Mouse (Mus musculus) olfactory bulb, adult 2 months (tissue): ENCODE data around the gene Cyp2c23. TPM values are rescaled to one million over a fixed set of nuclear protein-coding genes. Genes with fewer than 3 reads are reported as not detected.

ENCODE experiments used
- H3K27ac ChIP-seq: fragments of 200-500 bp; 2 replicates; pipeline ENCODE4 v1.5.1; 2012; ENCODE audit warnings: low read depth, low read length; ENCODE audit not compliant: insufficient read depth
- H3K4me1 ChIP-seq: fragments of 200-500 bp; 2 replicates; pipeline ENCODE4 v1.6.1; 2012; ENCODE audit warnings: low read length; ENCODE audit not compliant: control insufficient read depth, insufficient read depth
- H3K4me3 ChIP-seq: fragments of 200-500 bp; 2 replicates; pipeline ENCODE4 v1.5.1; 2012; ENCODE audit warnings: mild to moderate bottlenecking, low read depth, low read length, moderate library complexity; ENCODE audit not compliant: insufficient read depth
- CTCF ChIP-seq: fragments of 200-500 bp; IDR thresholded peaks from 2 replicates; pipeline ENCODE4 v1.5.1; 2012; ENCODE audit warnings: low read depth, mild to moderate bottlenecking, low read length, moderate library complexity; ENCODE audit not compliant: insufficient read depth
- POLR2A ChIP-seq: fragments of 200-500 bp; IDR thresholded peaks from 2 replicates; pipeline ENCODE4 v1.6.1; 2012; ENCODE audit warnings: mild to moderate bottlenecking, low read depth, low read length, moderate library complexity; ENCODE audit not compliant: insufficient read depth
- WGBS: fragments of 180-500 bp; shearing (Covaris S2); methylation state at CpG from one replicate; pipeline ENCODE4 v1.1.7; 2018; 5-methylcytosine and 5-hydroxymethylcytosine counted together
- polyA plus RNA-seq: library from polyadenylated mRNA; stranded (reverse); fragments of >200 nt; gene quantifications from 2 replicates; pipeline ENCODE4 v1.2.4, GENCODE M21; 2012; ENCODE audit warnings: low replicate concordance; ENCODE audit not compliant: missing spikeins, insufficient read depth, insufficient read length

Cyp2c23 gene
- polyA plus RNA-seq, 1 experiment: not detected

DNA sequence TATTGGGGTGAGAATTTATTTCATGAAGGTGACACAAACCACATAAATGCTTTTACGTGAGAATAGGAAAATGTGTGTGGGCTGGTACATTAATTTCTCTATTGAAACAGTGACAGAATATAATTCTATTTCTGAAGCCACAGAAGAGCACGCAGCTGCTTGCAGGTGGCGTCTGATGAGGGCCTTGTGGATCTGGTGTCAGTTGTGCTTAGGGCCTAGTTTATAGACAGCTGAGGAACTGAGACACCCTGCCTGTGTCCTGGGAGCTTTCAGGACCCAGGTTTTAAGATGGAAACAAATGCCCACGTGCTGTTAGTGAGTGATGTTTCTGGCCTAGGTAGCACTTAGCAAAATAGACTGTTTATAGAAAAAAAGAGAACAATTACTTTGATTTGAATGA is 24.0 kb downstream of the Cyp2c23 start:
- H3K27ac ChIP-seq: no peak overlapping the region
- TF ChIP-seq POLR2A (no peak), CTCF (no peak)
- H3K4me3 ChIP-seq: no peak overlapping the region
- H3K4me1 ChIP-seq: no peaks in the 10 kb centered on the region
- WGBS: 76% methylated on average over 4 of the region's 4 CpGs

DNA sequence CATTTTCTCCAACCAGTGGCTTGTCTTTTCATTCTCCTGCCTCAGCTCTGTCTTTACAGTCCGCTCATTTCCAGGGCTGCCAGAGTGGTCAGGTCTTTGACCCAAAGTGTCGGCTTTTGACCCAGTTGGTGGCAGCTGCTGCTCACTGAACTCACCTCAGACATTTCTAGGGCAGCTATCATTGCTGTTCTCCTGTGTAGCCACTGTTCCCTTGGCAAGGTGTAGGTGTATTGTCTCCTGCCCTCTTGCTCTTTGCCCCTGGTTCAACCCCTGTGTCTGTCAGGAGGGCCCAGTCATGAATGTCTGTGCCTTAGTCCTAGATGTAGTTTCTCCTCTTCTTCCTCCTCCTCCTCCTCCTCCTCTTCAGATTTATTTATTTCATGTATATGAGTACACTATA is 24.7 kb downstream of the Cyp2c23 start:
- WGBS: 89% methylated on average over 2 of the region's 2 CpGs
- Histone ChIP-seq H3K4me3 (no peak overlapping the region), H3K4me1 (no peaks in the 10 kb centered on the region), H3K27ac (no peak overlapping the region)
- TF ChIP-seq POLR2A (no peak), CTCF (no peak)

DNA sequence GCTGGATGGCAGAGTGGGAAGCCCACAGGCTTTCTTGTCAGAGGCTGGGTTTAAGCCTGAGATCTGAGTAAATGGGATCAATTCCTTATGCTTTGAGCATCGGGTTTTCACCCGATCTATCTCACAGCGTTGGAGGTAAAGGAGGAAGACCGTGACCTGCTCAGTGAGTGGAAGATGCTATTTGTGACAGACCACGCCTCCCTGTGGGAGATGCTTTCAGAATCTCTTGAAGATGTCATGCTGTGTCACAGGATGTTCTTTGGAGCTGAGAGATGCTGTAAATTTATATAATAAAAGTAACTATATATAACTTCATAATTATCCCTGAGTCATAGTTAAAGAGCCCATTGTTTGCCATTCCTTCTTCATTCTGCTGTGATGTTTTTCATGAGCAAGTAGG is 28.3 kb downstream of the Cyp2c23 start:
- no peaks in the 10 kb centered on the region for H3K4me1 ChIP-seq
- no peak for TF ChIP-seq POLR2A
- no peak for TF ChIP-seq CTCF
- no peak overlapping the region for H3K4me3 ChIP-seq
- WGBS: 56% methylated on average over 5 of the region's 5 CpGs
- H3K27ac ChIP-seq: no peak overlapping the region

DNA sequence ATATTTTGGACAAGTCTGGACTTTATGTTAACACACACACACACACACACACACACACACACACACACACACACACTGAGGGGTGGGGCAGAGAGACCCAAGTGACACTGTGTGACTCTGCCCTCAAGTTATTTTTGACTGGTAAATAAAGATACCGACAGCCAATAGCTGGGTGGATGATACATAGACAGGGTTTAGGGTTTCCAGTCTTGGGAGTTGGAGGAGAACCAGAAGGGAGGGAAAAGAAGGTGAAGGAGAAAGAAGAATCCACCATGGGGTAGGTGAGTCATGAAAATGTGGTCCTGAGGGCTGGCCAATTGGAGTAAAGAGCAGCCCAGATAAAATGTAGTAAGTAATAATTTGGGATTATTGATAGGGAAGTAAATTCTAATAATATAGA is 28.9 kb downstream of the Cyp2c23 start:
- 79% methylated on average over 1 of the region's 1 CpGs for WGBS
- Histone ChIP-seq H3K4me3 (no peak overlapping the region), H3K4me1 (no peaks in the 10 kb centered on the region), H3K27ac (no peak overlapping the region)
- TF ChIP-seq CTCF (no peak), POLR2A (no peak)

DNA sequence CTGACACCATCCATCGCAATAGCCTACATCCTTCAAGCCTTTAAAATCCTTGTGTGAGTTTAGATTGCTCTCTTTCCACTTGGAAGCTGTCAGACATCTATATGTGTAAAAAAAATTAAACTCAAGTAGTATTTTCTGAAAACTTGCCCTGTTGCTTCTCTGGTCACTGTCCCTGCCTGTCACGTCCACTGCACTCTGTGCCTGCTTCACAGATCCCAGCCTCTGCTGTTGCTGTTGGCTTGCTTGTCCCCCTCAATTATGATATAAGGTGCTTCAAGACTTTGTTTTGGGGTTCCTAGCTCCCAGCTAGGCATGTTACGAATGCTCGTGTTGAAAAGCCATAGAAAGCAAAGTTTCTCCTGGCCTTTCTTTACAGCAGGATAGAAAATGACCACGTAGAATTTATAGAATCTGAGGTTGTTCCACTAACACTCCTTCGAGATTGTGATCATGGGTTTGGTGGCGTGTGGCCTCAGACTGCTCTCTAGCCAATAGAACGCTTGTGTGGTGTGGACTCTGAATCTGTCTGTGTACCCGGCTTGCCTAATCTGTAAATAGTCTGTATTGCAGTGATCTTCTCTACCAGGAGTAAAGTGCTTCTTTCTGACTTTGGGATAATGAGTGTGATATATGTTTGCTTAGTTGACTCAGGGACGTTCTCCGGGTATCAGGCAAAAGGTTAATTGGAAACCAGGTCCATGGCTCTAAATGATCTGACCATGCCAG is 30.0 kb downstream of the Cyp2c23 start:
- Histone ChIP-seq H3K4me3 (no peak overlapping the region), H3K27ac (no peak overlapping the region), H3K4me1 (peaks cover 2% of the 10 kb centered on the region; the same call in 1 of the 2 replicates)
- 89% methylated on average over 11 of the region's 11 CpGs for WGBS
- TF ChIP-seq POLR2A: no peak
- no peak for TF ChIP-seq CTCF

DNA sequence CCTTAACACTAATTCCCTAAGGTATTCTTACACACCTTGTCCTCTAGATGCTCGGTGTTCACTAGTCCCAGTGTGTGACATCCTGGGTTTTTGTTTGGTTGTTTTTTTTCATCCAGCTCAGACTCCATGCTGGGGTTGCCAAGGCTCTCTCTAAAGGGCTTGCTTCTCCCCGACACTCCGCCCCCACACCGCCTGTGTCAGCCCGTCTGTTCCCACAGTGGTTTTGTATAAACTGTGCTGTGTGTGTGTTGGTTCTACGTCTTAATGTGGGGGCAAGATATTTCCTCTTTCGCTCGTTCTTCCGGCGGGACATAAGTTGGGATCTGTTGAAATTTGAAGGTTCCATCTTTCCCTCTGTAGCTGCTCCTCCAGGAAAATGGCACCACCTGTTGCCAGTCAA is 30.9 kb downstream of the Cyp2c23 start:
- WGBS: 63% methylated on average over 10 of the region's 10 CpGs
- Histone ChIP-seq H3K4me1 (peaks cover 2% of the 10 kb centered on the region; the same call in 1 of the 2 replicates), H3K4me3 (no peak overlapping the region), H3K27ac (no peak overlapping the region)
- no peak for TF ChIP-seq POLR2A
- TF ChIP-seq CTCF: no peak

DNA sequence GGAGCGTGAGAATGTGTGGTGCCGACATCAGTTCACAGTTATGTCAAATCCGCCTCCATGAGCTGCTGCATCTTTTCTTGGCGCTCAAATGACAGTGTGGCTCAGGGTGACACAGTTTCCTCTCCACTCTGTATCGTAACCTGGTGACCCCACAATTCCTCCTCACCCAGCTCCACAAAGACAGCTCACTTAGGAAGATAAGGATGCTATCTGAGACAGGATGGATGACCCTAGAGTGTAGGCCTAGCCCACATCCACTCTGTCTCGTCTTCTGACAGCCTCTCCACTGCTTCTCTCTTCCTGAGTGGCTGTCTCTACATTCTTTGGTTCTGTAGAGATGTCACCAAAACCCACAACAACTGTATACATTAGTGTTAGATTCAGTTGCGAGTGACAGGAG is 33.6 kb downstream of the Cyp2c23 start:
- no peak overlapping the region for H3K27ac ChIP-seq
- no peak overlapping the region for H3K4me3 ChIP-seq
- H3K4me1 ChIP-seq: peaks cover 2% of the 10 kb centered on the region; the same call in 1 of the 2 replicates
- TF ChIP-seq CTCF: no peak
- TF ChIP-seq POLR2A: no peak
- 91% methylated on average over 7 of the region's 7 CpGs for WGBS

DNA sequence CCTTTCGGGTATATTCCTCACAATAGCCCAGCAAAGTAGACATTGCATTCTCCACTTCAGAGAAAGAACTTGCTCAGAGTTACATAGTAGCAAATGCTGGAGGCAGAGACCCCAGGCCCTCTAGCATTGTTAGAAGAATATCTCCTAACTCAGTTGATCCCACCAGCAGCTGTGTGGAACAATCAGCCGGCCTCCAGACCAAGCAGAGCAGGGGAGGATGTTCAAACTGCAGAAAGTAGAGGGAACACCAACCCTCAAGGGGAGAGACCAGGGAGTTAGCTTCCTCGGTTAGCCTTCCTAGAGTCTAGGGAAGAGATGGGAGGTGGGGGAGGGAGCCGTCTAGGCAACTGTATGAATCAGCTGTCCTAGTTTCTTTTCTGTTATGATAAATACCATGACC is 36.5 kb downstream of the Cyp2c23 start:
- Histone ChIP-seq H3K4me3 (no peak overlapping the region), H3K4me1 (peaks cover 2% of the 10 kb centered on the region; the same call in 1 of the 2 replicates), H3K27ac (no peak overlapping the region)
- TF ChIP-seq CTCF: no peak
- no peak for TF ChIP-seq POLR2A
- 81% methylated on average over 4 of the region's 4 CpGs for WGBS

DNA sequence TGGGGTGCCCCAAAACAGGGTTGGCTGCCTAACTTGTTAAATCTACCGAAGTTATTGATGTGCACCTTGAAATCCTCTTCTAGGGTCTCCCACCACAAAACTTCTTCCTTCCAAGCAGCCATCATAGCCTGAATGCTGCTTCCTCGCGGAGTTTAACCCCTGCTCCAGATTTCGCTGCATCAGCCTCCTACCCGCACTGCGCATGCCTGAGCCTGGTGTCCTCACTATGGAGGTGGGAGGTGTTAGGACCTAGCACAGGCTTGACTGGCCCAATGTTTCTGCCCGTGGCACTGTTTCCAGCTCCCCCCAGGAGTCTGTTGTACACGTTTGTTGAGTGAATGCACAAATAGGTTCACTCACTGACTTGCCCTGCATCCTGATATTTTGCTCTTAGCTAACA is 38.6 kb downstream of the Cyp2c23 start:
- Histone ChIP-seq H3K27ac (no peak overlapping the region), H3K4me1 (peaks cover 5% of the 10 kb centered on the region), H3K4me3 (no peak overlapping the region)
- TF ChIP-seq CTCF: no peak
- TF ChIP-seq POLR2A: no peak
- 81% methylated on average over 8 of the region's 8 CpGs for WGBS

DNA sequence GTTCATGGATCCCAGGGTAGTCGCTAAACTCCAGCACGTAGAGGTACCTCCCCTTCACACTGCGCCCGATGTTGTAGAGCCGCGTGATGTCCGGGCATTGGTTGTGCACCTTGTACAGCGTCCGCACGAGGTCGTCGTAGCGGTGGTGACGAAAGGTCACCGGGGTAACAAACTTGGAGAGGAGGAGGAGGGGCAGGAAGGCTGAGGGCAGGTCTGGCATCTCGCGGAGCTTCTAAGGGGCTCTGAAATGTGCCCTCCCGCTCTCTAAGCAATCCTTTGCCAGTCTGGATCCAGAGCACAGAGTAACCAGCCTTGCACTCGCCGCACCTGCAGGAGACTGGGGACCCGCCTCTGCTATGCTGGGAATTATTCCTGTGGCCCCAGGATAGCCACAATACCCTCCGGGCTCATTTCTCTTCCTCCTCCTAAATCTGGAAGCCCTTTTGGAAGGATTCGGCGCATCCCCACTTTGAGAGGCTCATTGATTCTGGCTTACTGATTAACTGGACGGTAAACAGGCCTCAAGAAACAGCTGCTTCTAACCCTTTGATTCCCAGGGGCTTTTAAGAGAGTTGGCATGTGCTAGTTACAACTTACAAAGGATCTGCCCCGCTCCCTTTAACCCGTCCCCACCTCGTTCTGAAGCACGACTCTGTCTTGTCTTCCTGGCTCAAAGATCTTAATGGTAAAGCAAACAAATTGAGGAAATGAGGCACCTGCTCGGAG is 42.8 kb downstream of the Cyp2c23 start, which contains the start of gene Cpn1:
Gene Cpn1, minus strand, starts transcription at position 488 of the 726 bp plus-strand sequence.
- H3K4me1 ChIP-seq: peaks cover 2% of the 10 kb centered on the region; the same call in 1 of the 2 replicates
- TF ChIP-seq CTCF (no peak), POLR2A (no peak)
- WGBS: 23% methylated on average over 30 of the region's 30 CpGs
- no peak within 1 kb of the TSS for H3K27ac ChIP-seq
- no peak within 1 kb of the TSS for H3K4me3 ChIP-seq
